Mouse (Mus musculus) embryonic facial prominence, embryonic 11.5 days (tissue): ENCODE measurements around the gene Mcidas. TPM values are rescaled to one million over a fixed set of nuclear protein-coding genes. Genes with fewer than 3 reads are reported as not detected.

Experiments used
- ATAC-seq: fragments of 200-750 bp; cut with Nextera tagmentation; replicated peaks from 2 replicates; pipeline ENCODE4 v1.8.0; 2017; ENCODE audit warnings: low read depth; ENCODE audit not compliant: insufficient number of reproducible peaks, low FRiP score, low TSS enrichment
- DNase-seq: peaks from one replicate; pipeline ENCODE4 v3.0.0-alpha.2; 2015; ENCODE audit warnings: low spot score
- H3K27ac ChIP-seq: fragments of 300-500 bp; sonication (generic); replicated peaks from 2 replicates; pipeline ENCODE4 v1.5.1; 2014; ENCODE audit warnings: mild to moderate bottlenecking, low read depth, low read length, control low read depth
- H3K27me3 ChIP-seq: fragments of 300-500 bp; sonication (generic); 2 replicates; pipeline ENCODE4 v1.6.1; 2014; ENCODE audit warnings: mild to moderate bottlenecking, low read length, moderate library complexity, mixed read lengths; ENCODE audit not compliant: control insufficient read depth, insufficient read depth
- H3K36me3 ChIP-seq: fragments of 300-500 bp; sonication (generic); replicated peaks from 2 replicates; pipeline ENCODE4 v1.6.1; 2014; ENCODE audit warnings: low read depth, mild to moderate bottlenecking, low read length, moderate library complexity, mixed read lengths; ENCODE audit not compliant: control insufficient read depth, insufficient read depth
- H3K4me1 ChIP-seq: fragments of 300-500 bp; sonication (generic); 2 replicates; pipeline ENCODE4 v1.6.1; 2014; ENCODE audit warnings: low read length, mixed read lengths; ENCODE audit not compliant: control insufficient read depth, insufficient read depth
- H3K4me2 ChIP-seq: fragments of 300-500 bp; sonication (generic); 2 replicates; pipeline ENCODE4 v1.6.1; 2014; ENCODE audit warnings: low read depth, mild to moderate bottlenecking, control low read depth, low read length, moderate library complexity
- H3K4me3 ChIP-seq: fragments of 300-500 bp; sonication (generic); 2 replicates; pipeline ENCODE4 v1.5.1; 2014; ENCODE audit warnings: low read depth, low read length, control low read depth
- H3K9ac ChIP-seq: fragments of 300-500 bp; sonication (generic); replicated peaks from 2 replicates; pipeline ENCODE4 v1.6.1; 2014; ENCODE audit warnings: mild to moderate bottlenecking, control low read depth, low read length
- H3K9me3 ChIP-seq: fragments of 300-500 bp; sonication (generic); replicated peaks from 2 replicates; pipeline ENCODE4 v1.6.1; 2016; ENCODE audit warnings: mild to moderate bottlenecking, low read length, inconsistent platforms, mixed read lengths; ENCODE audit not compliant: control insufficient read depth
- WGBS: fragments of 180-500 bp; shearing (Covaris S2); extraction: QIAGEN DNeasy Blood & Tissue Kit; methylation state at CpG from one replicate; pipeline ENCODE4 v1.1.7; 2014; 5-methylcytosine and 5-hydroxymethylcytosine counted together
- microRNA counts: library from miRNA; unstranded; fragments of <30 nt; microRNA quantifications from one replicate; lab custom pipeline; 2016
- microRNA-seq: library from miRNA; unstranded; fragments of <30 nt; microRNA quantifications from one replicate; pipeline ENCODE4, GENCODE M21; 2016; ENCODE audit warnings: borderline number of aligned reads
- polyA plus RNA-seq: library from polyadenylated mRNA; unstranded; fragments of >200 nt; fragmentation: Nextera tagmentation; extraction: Ambion mirVana; gene quantifications from 2 replicates; pipeline ENCODE4 v1.2.1, GENCODE M21; 2014

Gene Mcidas
- polyA plus RNA-seq, 1 experiment from 2014 or later, result not detected

DNA sequence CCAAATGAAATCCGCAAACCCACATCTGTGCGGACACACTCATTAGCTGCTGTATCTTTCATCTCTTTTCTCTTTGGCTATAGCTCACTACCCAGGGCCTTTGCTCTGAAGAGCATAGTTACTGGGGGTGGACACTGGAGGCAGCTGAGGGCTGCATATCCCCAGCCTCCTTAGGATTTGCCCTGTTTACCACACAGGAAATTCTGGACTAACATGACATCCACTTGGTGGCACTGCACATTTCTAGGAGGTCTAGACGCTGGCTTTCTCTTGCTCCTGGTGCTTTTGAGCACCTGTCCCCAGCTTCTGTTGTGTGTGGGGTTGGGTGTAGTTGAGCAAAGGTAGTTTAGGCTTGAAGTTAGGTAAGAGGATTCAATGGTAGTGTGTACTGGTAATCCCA, 54.0 kb downstream of the Mcidas start:
- Histone ChIP-seq H3K9me3 (no peaks in the 10 kb centered on the region), H3K4me1 (no peaks in the 10 kb centered on the region; the same call in 1 of the 2 replicates), H3K4me2 (no peak overlapping the region), H3K36me3 (no peaks in the 10 kb centered on the region), H3K27me3 (no peaks in the 10 kb centered on the region), H3K4me3 (no peak overlapping the region), H3K27ac (no peak overlapping the region), H3K9ac (no peak overlapping the region)
- WGBS, result 80% methylated on average over 3 of the region's 3 CpGs
- ATAC-seq (no peak), DNase-seq (no peak)

MicroRNA genes within 50 kb of the gene (microRNA counts, 519-probe panel; counts per million panel counts)
- microRNA mmu-miR-449a (lab: Ali Mortazavi, UCI) (2,148 counts per million, percentile 16 among the panel's probes with 10 or more counts), microRNA mmu-miR-449b (lab: Ali Mortazavi, UCI) (not detected), microRNA mmu-miR-449c (lab: Ali Mortazavi, UCI) (not detected)

Small RNA genes within 50 kb of the gene (microRNA-seq; reads per million reads assigned to microRNA genes)
- 326 reads per million, percentile 59 among the genes with 10 or more reads in this experiment for gene Mir449a
- not detected for gene Mir449b
- not detected for gene Mir449c

Other genes starting within 250 kb of the Mcidas start
- gene Plpp1, start 193.1 kb upstream of the Mcidas start, polyA plus RNA-seq, result 25.0 and 26.9 TPM in 2 replicates
- gene Mtrex, start 66.4 kb upstream of the Mcidas start, polyA plus RNA-seq, result 106 and 121 TPM in 2 replicates
- 35.5 TPM in 2 replicates for gene Dhx29, start 66.4 kb upstream of the Mcidas start, polyA plus RNA-seq
- 0.17 and 0.66 TPM in 2 replicates for gene Ccno, start 6.0 kb upstream of the Mcidas start, polyA plus RNA-seq
- 0.14 TPM in 1 of 2 replicates, not detected in the other for gene Cdc20b, start 41.3 kb downstream of the Mcidas start, polyA plus RNA-seq
- gene Gpx8, start 52.6 kb downstream of the Mcidas start, polyA plus RNA-seq, result 142 and 155 TPM in 2 replicates
- gene Gzma, start 107.1 kb downstream of the Mcidas start, polyA plus RNA-seq, result not detected in 2 replicates
- 2.1 and 2.3 TPM in 2 replicates for gene Esm1, start 215.8 kb downstream of the Mcidas start, polyA plus RNA-seq
- gene Gzmk, start 232.1 kb downstream of the Mcidas start, polyA plus RNA-seq, result not detected in 2 replicates